Mouse (Mus musculus) erythroblast, embryonic 14.5 days (primary cell): Measurements from ENCODE around the gene Cds2.
"Not testable (repeated sequence)": the region's sequence is repeated elsewhere in the genome, so short reads cannot be mapped to it uniquely, and the experiment has no call there.

Source experiments
- GATA1 ChIP-seq: IDR thresholded peaks from 2 replicates; pipeline ENCODE4 v1.6.1; 2012; ENCODE audit warnings: low read length, inconsistent platforms, mixed read lengths
- TAL1 ChIP-seq: IDR thresholded peaks from 3 replicates; pipeline ENCODE4 v1.6.1; 2012; ENCODE audit warnings: low read length, inconsistent platforms, mixed read lengths

DNA sequence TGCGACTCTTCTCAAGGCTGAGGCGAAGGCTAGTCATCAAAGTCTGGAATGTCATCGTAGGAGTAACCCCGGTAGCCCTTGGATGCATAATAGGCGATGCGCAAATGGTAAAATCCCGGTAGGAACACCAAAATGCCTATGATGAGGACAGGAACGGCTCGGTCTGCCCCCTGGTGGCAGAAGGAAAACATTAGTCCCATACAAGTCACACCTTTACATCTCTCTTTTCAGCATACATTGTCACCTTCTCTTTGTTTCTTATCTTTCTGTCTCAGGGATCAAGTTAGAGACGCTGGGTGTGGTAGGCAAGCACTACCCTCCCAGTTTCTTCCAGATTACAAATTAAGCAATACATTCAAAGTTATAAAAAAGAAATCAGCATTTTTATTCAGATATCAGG lies 22.5 kb upstream of the Cds2 start:
- not testable (repeated sequence) for TF ChIP-seq TAL1, GATA1
